Mouse (Mus musculus): ENCODE data around the gene Gm20388.

GRCm38 (mm10) chr8:120666807-120667470, 756.3 kb downstream of the Gm20388 start:
- TF ChIP-seq EP300 (IDR thresholded peaks at IDR 0.05; ENCODE audit: low read depth) (no peak), CTCF (IDR thresholded peaks at IDR 0.05; ENCODE audit: low read depth) (no peak)

All from liver, embryonic 14.5 days (tissue).